Mouse (Mus musculus) liver, embryonic 14.5 days (tissue): ENCODE results near the gene Acsbg2.

Experiments used
- CTCF ChIP-seq: IDR thresholded peaks from 2 replicates; pipeline ENCODE4 v1.5.1; 2016; ENCODE audit warnings: antibody characterized with exemption, low read depth, control low read depth
- EP300 ChIP-seq: IDR thresholded peaks from 2 replicates; pipeline ENCODE4 v1.6.1; 2016; ENCODE audit warnings: antibody characterized with exemption, low read depth

DNA sequence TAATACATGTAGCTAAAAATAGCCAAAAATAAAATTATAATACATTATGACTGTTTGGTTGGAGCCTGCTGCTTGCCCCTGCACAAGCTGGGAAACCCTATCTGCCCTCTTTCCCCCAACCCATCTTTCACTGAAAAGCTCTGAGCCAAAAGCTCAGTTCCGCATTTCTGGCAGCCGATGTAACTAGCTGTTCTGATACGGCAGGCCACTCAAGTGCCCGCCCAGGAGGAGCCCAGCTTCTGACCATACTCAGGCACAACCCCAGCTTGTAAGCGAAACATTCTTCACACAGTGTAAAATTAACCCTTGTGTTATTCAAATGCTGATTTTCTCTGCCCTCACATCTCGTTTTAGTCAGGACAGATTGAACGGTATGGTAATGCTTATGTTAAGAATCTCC lies 15.3 kb downstream of the Acsbg2 start:
- TF ChIP-seq CTCF (no peak), EP300 (no peak)
